Mouse (Mus musculus) mammary gland, adult 2 months (tissue): ENCODE data around the gene Snrnp25. TPM values are rescaled to one million over a fixed set of nuclear protein-coding genes. Genes with fewer than 3 reads are reported as not detected.

ENCODE experiments used
- polyA plus RNA-seq: library from polyadenylated mRNA; depleted of rRNA; stranded (reverse); fragments of >200 nt; gene quantifications from 2 replicates; pipeline ENCODE4 v1.2.3, GENCODE M21; 2012; ENCODE audit warnings: low replicate concordance; rRNA removed

Snrnp25 gene
- polyA plus RNA-seq = 13.1 and 14.8 TPM in 2 replicates

GRCm38 (mm10) chr11:32205058-32205873, at the start of gene Snrnp25:
TSS of gene Snrnp25 (plus strand) at chr11:32205415.

GRCm38 (mm10) chr11:32200075-32200601, 5.1 kb upstream of the Snrnp25 start, which contains the start of gene Il9r:
TSS of gene Il9r (minus strand) at chr11:32200279.

GRCm38 (mm10) chr11:32221951-32222409, 16.8 kb downstream of the Snrnp25 start, which contains the start of gene Rhbdf1:
TSS of gene Rhbdf1 (minus strand) at chr11:32222300.

GRCm38 (mm10) chr11:32226124-32226871, 21.1 kb downstream of the Snrnp25 start, which contains the start of gene Mpg:
TSS of gene Mpg (plus strand) at chr11:32226505.

Other genes with a start within 250 kb of the Snrnp25 start
- gene 4930524B15Rik, start 239.8 kb upstream of the Snrnp25 start, polyA plus RNA-seq = not detected in 2 replicates
- gene Nsg2, start 205.0 kb upstream of the Snrnp25 start, polyA plus RNA-seq = 11.4 and 17.0 TPM in 2 replicates
- 7.4 and 12.7 TPM in 2 replicates for gene Il9r, start 5.1 kb upstream of the Snrnp25 start, polyA plus RNA-seq
- 216 and 224 TPM in 2 replicates for gene Rhbdf1, start 16.9 kb downstream of the Snrnp25 start, polyA plus RNA-seq
- gene Mpg, start 21.1 kb downstream of the Snrnp25 start, polyA plus RNA-seq = 13.0 and 14.3 TPM in 2 replicates
- gene Nprl3, start 62.3 kb downstream of the Snrnp25 start, polyA plus RNA-seq = 111 and 129 TPM in 2 replicates
- gene Hba-x, start 71.0 kb downstream of the Snrnp25 start, polyA plus RNA-seq = not detected in 2 replicates
- 588 and 1,816 TPM in 2 replicates for gene Hba-a1, start 78.1 kb downstream of the Snrnp25 start, polyA plus RNA-seq
- gene Hbq1b, start 81.5 kb downstream of the Snrnp25 start, polyA plus RNA-seq = not detected in 2 replicates
- gene Hba-a2, start 91.1 kb downstream of the Snrnp25 start, polyA plus RNA-seq = 968 and 1,887 TPM in 2 replicates
- gene Hbq1a, start 94.7 kb downstream of the Snrnp25 start, polyA plus RNA-seq = 0.27 TPM in 1 of 2 replicates, not detected in the other
- 23.7 and 34.8 TPM in 2 replicates for gene Sh3pxd2b, start 142.4 kb downstream of the Snrnp25 start, polyA plus RNA-seq
- gene Ubtd2, start 250.0 kb downstream of the Snrnp25 start, polyA plus RNA-seq = 10.6 and 13.1 TPM in 2 replicates